Mouse (Mus musculus) midbrain, embryonic 15.5 days (tissue): ENCODE results near the gene 2610528J11Rik. TPM values are rescaled to one million over a fixed set of nuclear protein-coding genes. Genes with fewer than 3 reads are reported as not detected.
"Not testable (repeated sequence)": the region's sequence is repeated elsewhere in the genome, so short reads cannot be mapped to it uniquely, and the experiment has no call there.

Experiments
- ATAC-seq: fragments of 200-750 bp; cut with Nextera tagmentation; replicated peaks from 2 replicates; pipeline ENCODE4 v1.8.0; 2017; ENCODE audit warnings: moderate TSS enrichment
- H3K27ac ChIP-seq: fragments of 300-500 bp; sonication (generic); 2 replicates; pipeline ENCODE4 v1.5.1; 2015; ENCODE audit warnings: mild to moderate bottlenecking, inconsistent platforms
- H3K27me3 ChIP-seq: fragments of 300-500 bp; sonication (generic); replicated peaks from 2 replicates; pipeline ENCODE4 v1.6.1; 2015; ENCODE audit warnings: inconsistent platforms
- H3K36me3 ChIP-seq: fragments of 300-500 bp; sonication (generic); replicated peaks from 2 replicates; pipeline ENCODE4 v1.6.1; 2015; ENCODE audit warnings: inconsistent platforms
- H3K4me1 ChIP-seq: fragments of 300-500 bp; sonication (generic); 2 replicates; pipeline ENCODE4 v1.6.1; 2015; ENCODE audit warnings: inconsistent platforms
- H3K4me2 ChIP-seq: fragments of 300-500 bp; sonication (generic); 2 replicates; pipeline ENCODE4 v1.6.1; 2015; ENCODE audit warnings: inconsistent platforms, mild to moderate bottlenecking, moderate library complexity
- H3K4me3 ChIP-seq: fragments of 300-500 bp; sonication (generic); 2 replicates; pipeline ENCODE4 v1.5.1; 2015; ENCODE audit warnings: mild to moderate bottlenecking, inconsistent platforms
- H3K9ac ChIP-seq: fragments of 300-500 bp; sonication (generic); 2 replicates; pipeline ENCODE4 v1.6.1; 2015; ENCODE audit warnings: mild to moderate bottlenecking, inconsistent platforms
- H3K9me3 ChIP-seq: fragments of 300-500 bp; sonication (generic); 2 replicates; pipeline ENCODE4 v1.6.1; 2016; ENCODE audit warnings: inconsistent platforms
- WGBS: fragments of 180-500 bp; shearing (Covaris S2); methylation state at CpG from one replicate; pipeline ENCODE4 v1.1.7; 2015; ENCODE audit warnings: mixed read lengths; 5-methylcytosine and 5-hydroxymethylcytosine counted together
- polyA plus RNA-seq: library from polyadenylated mRNA; unstranded; fragments of >200 nt; fragmentation: Nextera tagmentation; extraction: Ambion mirVana; gene quantifications from 2 replicates; pipeline ENCODE4 v1.2.1, GENCODE M21; 2015

The 2610528J11Rik gene
- polyA plus RNA-seq, result 0.18 TPM in 1 of 2 replicates, not detected in the other

GRCm38 (mm10) chr4:118526408-118527334 lies at the start of gene 2610528J11Rik:
Gene 2610528J11Rik, plus strand, starts transcription at chr4:118526999.
- Histone ChIP-seq H3K4me2 (no peak within 1 kb of the TSS), H3K9ac (no peak within 1 kb of the TSS), H3K4me3 (no peak within 1 kb of the TSS), H3K9me3 (no peaks in the 10 kb centered on the region), H3K27ac (no peak within 1 kb of the TSS), H3K36me3 (no peaks in the 10 kb centered on the region), H3K27me3 (no peaks in the 10 kb centered on the region), H3K4me1 (no peaks in the 10 kb centered on the region)
- no peak for ATAC-seq
- WGBS, result 39% methylated on average over 17 of the region's 17 CpGs

GRCm38 (mm10) chr4:118489717-118490132 lies 37.1 kb upstream of the 2610528J11Rik start, which contains the start of gene Tie1:
Gene Tie1, minus strand, starts transcription at chr4:118490061.
- no peaks in the 10 kb centered on the region for H3K27me3 ChIP-seq
- H3K9ac ChIP-seq, result no peak within 1 kb of the TSS
- no peaks in the 10 kb centered on the region for H3K36me3 ChIP-seq
- H3K27ac ChIP-seq, result no peak within 1 kb of the TSS
- no peaks in the 10 kb centered on the region for H3K9me3 ChIP-seq
- 84% methylated on average over 8 of the region's 8 CpGs for WGBS
- no peak within 1 kb of the TSS for H3K4me2 ChIP-seq
- no peak within 1 kb of the TSS for H3K4me3 ChIP-seq
- H3K4me1 ChIP-seq, result no peaks in the 10 kb centered on the region
- no peak for ATAC-seq

- H3K4me2 ChIP-seq, result no peak overlapping the region
- no peaks in the 10 kb centered on the region for H3K27me3 ChIP-seq
- no peak overlapping the region for H3K9ac ChIP-seq
- no peaks in the 10 kb centered on the region for H3K36me3 ChIP-seq
- ATAC-seq, result no peak
- H3K9me3 ChIP-seq, result no peaks in the 10 kb centered on the region
- no peaks in the 10 kb centered on the region for H3K4me1 ChIP-seq
- 96% methylated on average over 10 of the region's 10 CpGs for WGBS
- no peak overlapping the region for H3K27ac ChIP-seq
- H3K4me3 ChIP-seq, result no peak overlapping the region
These were observed 36.3 kb upstream of the 2610528J11Rik start for GRCm38 (mm10) chr4:118490461-118490860.

GRCm38 (mm10) chr4:118500171-118500724 lies 26.6 kb upstream of the 2610528J11Rik start:
- no peak overlapping the region for H3K27ac ChIP-seq
- H3K4me2 ChIP-seq, result no peak overlapping the region
- no peak overlapping the region for H3K9ac ChIP-seq
- no peaks in the 10 kb centered on the region for H3K4me1 ChIP-seq
- no peak for ATAC-seq
- H3K27me3 ChIP-seq, result no peaks in the 10 kb centered on the region
- no peaks in the 10 kb centered on the region for H3K36me3 ChIP-seq
- H3K4me3 ChIP-seq, result no peak overlapping the region
- no peaks in the 10 kb centered on the region for H3K9me3 ChIP-seq
- 51% methylated on average over 6 of the region's 6 CpGs for WGBS

GRCm38 (mm10) chr4:118500792-118501191 lies 26.0 kb upstream of the 2610528J11Rik start:
- Histone ChIP-seq H3K4me2 (no peak overlapping the region), H3K4me1 (no peaks in the 10 kb centered on the region), H3K9me3 (no peaks in the 10 kb centered on the region), H3K4me3 (no peak overlapping the region), H3K36me3 (no peaks in the 10 kb centered on the region), H3K27ac (no peak overlapping the region), H3K27me3 (no peaks in the 10 kb centered on the region), H3K9ac (no peak overlapping the region)
- ATAC-seq, result no peak
- whole genome bisulfite sequencing, result 72% methylated on average over 9 of the region's 9 CpGs

GRCm38 (mm10) chr4:118505551-118505950 lies 21.2 kb upstream of the 2610528J11Rik start:
- Histone ChIP-seq H3K4me2 (no peak overlapping the region), H3K9ac (no peak overlapping the region), H3K27me3 (no peaks in the 10 kb centered on the region), H3K27ac (no peak overlapping the region), H3K4me3 (no peak overlapping the region), H3K4me1 (no peaks in the 10 kb centered on the region), H3K36me3 (no peaks in the 10 kb centered on the region), H3K9me3 (no peaks in the 10 kb centered on the region)
- ATAC-seq, result no peak
- WGBS, result 80% methylated on average over 3 of the region's 3 CpGs

GRCm38 (mm10) chr4:118507171-118507570 lies 19.6 kb upstream of the 2610528J11Rik start:
- 85% methylated on average over 1 of the region's 1 CpGs for WGBS
- H3K9ac ChIP-seq, H3K27ac ChIP-seq, H3K4me2 ChIP-seq, H3K36me3 ChIP-seq, H3K4me1 ChIP-seq, H3K9me3 ChIP-seq, ATAC-seq, H3K27me3 ChIP-seq, H3K4me3 ChIP-seq: not testable (repeated sequence)

- Histone ChIP-seq H3K4me3 (no peak overlapping the region), H3K4me1 (0 out of 2 replicates have a peak, but pooled peaks cover 3% of the 10 kb centered on the region), H3K36me3 (no peaks in the 10 kb centered on the region), H3K27me3 (no peaks in the 10 kb centered on the region), H3K4me2 (no peak overlapping the region), H3K9ac (no peak overlapping the region), H3K27ac (no peak overlapping the region), H3K9me3 (no peaks in the 10 kb centered on the region)
- no peak for ATAC-seq
- 11% methylated on average over 6 of the region's 6 CpGs for WGBS
These were observed 17.7 kb upstream of the 2610528J11Rik start for GRCm38 (mm10) chr4:118509050-118509449.

GRCm38 (mm10) chr4:118516699-118517496 lies 9.9 kb upstream of the 2610528J11Rik start:
- peak; percentile 27; the same call in 1 of the 2 replicates for ATAC-seq

GRCm38 (mm10) chr4:118517497-118518146 lies 9.2 kb upstream of the 2610528J11Rik start:
- Histone ChIP-seq H3K9ac (no peak overlapping the region), H3K27ac (no peak overlapping the region), H3K36me3 (no peaks in the 10 kb centered on the region), H3K4me2 (no peak overlapping the region), H3K4me1 (peaks cover 9% of the 10 kb centered on the region), H3K4me3 (no peak overlapping the region), H3K9me3 (no peaks in the 10 kb centered on the region), H3K27me3 (no peaks in the 10 kb centered on the region)
- ATAC-seq, result no peak; the same call in 1 of the 2 replicates
- 36% methylated on average over 16 of the region's 16 CpGs for WGBS

More at GRCm38 (mm10) chr4:118516699-118517496, 9.9 kb upstream of the 2610528J11Rik start:
- Histone ChIP-seq H3K4me2 (no peak overlapping the region), H3K27ac (no peak overlapping the region), H3K4me3 (no peak overlapping the region), H3K36me3 (no peaks in the 10 kb centered on the region), H3K4me1 (peaks cover 9% of the 10 kb centered on the region), H3K9me3 (no peaks in the 10 kb centered on the region), H3K27me3 (no peaks in the 10 kb centered on the region), H3K9ac (no peak overlapping the region)
- 27% methylated on average over 20 of the region's 20 CpGs for WGBS

- Histone ChIP-seq H3K27ac (no peak overlapping the region), H3K9ac (no peak overlapping the region), H3K36me3 (no peaks in the 10 kb centered on the region), H3K27me3 (no peaks in the 10 kb centered on the region), H3K4me2 (no peak overlapping the region), H3K4me1 (peaks cover 9% of the 10 kb centered on the region), H3K9me3 (no peaks in the 10 kb centered on the region), H3K4me3 (no peak overlapping the region)
- ATAC-seq, result no peak
- WGBS, result 78% methylated on average over 5 of the region's 5 CpGs
These were observed 8.6 kb upstream of the 2610528J11Rik start for GRCm38 (mm10) chr4:118518208-118518607.
